Mouse (Mus musculus) embryo, embryonic 9.5 days (tissue): ENCODE measurements around the gene Fen1.

Source experiments
- DNase-seq: peaks from one replicate; pipeline ENCODE4 v3.0.0-alpha.2; 2017; ENCODE audit errors: extremely low spot score

Gene Fen1

DNA sequence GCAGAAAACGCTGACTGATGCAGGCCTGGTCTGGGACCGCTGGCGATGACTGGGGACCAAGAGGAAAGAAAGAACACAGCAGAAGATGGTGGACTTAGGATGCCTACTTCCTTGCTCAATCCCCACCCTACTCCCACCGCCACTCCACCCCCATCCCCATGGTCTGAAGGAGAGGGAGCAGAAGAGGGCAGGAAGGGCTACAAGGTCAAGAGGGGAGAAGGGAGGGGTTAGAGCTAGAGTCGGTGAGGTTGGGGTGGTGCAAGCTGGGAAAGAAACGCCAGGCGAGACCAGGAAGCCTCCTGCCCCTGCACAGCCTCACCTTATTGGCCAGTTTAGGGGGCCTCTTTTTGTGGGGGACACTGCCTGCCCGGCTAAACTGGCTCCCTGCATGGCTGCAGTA lies 12.1 kb upstream of the Fen1 start:
- DNase-seq, result no peak

DNA sequence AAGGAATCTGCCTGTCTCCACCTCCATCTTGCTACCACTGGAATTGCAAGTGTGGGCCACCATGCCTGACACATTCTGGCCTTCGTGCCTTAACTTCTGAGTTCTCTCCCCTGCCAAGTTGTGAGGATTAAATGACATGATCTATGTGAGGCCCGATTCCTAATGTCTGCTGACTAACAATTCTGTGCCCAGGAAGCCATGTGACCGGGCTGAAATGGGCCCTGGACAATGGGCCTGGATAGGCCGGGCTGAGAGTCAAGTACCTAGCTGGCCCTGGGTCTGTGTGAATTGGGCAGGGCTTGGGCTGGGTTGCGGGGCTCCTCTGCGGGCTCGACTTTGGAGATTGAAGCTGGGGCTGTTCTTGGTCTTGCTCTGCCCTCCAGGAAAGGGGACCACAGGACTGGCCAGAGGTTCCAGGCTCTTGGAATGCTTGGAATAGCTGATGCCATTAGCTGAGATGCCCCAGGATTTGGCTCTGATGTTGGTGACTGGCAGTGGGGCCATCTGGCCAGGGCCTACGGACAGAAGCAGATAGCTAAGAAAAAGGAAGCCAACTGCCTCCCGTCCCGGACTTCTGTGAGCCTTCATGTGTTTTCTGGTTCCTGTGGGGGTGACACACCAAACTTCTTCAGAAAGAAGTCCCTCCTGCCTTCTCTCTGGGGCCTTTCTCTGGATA lies 10.0 kb upstream of the Fen1 start:
- no peak for DNase-seq

DNA sequence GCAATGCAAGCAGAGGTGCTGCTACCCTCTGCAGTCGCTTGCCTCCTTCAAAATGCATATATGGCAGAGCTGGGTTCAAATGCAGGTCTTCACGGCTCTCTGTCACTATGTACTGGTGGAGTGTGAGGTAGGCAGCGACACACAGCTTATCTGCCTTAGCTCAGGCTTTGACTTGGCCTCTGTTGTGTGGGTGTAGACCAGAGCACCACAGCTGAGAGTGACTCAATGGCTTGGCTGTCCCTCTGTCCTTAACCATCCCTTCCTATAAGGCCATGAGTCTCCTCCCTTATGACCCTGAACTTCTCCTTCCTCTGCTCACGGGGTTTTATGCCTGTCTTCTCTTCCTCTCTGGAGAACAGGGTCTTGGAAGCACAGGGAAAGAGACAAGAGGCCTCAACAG lies 6.9 kb upstream of the Fen1 start:
- no peak for DNase-seq

DNA sequence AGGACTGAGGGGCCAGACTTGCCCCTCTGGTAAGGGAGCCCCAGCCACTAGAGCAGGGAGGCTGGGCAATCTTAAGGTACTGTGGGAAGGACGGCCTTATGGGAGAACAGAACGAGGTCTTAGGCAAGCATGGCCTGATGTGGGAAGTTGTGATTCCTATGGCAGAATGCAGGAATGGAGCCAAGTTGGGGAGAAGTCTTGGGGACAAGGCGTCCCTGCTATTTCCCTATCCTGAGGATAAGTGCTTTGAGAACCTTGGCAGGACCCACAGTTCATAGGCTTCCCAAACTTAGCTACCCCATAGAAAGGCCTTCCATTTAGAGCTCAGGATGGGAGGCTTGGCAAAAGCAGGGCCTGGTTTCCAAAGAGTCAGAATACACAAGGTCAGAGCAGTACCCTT lies 4.9 kb upstream of the Fen1 start:
- no peak for DNase-seq

DNA sequence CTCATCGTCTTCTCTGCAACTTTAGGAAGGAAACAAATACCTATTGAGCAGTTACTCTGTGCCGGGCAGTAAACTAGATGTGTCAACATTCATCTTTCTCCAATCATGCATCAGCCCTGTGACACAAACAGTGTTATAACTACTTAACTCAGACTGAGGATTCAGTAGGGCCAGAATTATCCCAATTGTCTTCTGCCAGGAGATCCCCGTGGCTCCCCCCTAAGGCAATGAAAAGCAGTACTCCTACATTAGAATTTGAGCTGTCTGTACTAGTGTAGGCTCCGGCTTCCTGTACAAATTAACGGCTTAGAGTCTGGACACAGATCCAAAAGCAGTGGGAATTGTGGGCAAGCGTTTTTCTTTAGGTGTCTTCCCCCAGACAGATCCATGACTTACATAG lies 1.1 kb upstream of the Fen1 start:
- no peak for DNase-seq

DNA sequence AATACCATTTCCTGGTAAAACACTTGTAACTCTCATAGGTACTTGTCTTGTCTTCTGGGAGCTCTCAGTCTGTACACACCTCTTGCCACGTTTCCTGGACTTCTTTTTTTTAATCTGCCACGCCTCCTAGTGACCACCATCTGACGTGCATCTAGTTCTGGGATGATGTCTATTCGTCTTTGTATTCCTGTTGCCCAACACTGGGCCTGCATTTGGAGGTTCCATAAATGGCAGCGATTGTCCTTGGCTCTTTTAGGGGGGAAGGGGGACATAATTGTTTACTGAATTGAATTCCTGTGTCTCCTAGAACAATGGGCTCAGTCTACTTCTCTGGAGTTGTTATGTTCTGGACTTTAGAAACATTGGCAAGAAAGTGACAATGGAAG lies 640 bp upstream of the Fen1 start:
- peak; percentile 57 for DNase-seq

DNA sequence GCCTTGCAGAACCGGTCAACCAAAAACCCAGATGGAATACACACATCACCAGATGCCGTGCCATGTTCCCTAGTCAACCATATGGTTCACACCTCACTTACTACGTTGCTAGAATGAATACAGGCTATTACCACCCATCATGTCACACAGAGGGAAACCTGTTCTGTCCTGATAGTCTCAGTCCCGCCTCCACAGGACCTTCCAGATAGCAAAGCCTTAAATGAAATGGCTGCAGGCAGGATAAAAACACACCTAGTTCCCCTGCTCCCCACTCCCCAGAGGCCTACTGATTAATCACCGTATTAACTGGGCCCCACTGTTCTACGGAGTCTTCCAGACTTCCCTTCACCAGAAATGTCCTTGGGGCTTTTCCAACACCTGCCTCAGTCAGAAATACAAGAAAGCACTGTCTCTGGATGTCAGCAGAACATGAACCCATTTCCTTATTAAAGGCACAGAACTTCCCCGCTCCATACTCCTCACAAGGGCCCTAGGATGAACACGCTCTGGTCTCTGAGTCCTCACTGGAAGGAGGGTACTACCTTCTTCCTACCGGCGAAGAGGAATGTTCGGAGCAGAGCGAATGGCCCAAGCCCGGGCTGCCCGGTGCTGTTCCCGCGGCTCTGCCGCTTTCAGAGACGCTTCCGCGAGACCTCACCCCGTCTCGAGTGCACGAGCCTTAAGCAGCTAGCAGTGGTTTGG lies 672 bp downstream of the Fen1 start:
- no peak for DNase-seq

DNA sequence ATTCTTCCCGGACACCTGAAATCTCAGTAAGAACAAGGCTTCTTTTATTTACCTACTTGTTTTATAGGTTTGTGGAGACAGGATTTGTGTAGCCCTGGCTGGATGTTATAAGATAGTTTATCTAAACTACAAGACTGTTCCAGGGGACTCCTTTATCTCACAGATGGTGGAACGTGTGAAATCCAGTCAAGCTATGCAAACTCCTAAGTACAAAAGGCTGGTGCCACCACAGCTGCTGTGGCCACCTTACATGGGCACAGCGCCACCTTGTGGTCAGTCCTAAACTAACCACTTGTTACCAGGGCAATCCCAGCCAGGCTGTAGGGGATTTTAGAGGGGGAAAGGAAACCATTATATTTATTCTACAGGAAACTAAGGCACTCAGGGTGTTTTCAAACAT lies 5.2 kb downstream of the Fen1 start:
- DNase-seq, result peak; percentile 75

DNA sequence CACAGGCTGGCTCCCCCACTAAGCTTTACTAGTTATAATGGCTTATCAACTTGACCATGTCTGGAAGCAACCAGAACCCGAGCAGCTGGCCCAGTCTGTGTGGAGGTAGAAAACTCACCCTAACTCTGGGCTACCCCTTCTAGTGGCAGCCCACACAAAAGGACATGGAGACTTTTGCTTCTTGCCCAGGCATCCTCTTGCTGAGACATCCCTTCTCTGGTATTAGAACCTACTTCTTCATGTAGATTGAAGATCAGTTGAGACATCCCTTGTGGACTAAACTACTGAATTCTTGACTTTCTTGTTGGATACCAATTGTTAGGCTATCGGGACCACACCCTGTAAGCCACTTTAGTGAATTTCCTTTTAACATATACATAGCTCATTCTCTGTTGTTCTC lies 5.7 kb downstream of the Fen1 start:
- no peak for DNase-seq

DNA sequence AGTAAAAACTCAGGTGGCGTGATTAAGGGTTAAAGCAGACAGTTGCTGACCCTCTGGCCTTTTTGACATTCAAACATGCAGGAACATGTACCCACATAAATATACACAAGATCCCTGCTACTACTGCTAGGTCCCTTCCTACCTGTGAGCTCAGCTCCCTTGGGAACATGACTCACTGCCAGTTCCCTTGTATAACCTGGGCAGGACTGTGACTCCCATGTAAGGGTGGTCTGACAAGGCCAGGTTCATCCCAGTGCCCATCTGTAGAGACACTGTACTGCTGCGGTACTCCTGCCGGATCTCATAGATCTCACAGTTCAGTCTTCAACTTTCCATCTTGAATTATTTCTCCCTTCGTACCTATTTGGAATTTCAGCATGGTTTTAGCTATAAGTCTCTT lies 6.8 kb downstream of the Fen1 start:
- no peak for DNase-seq

DNA sequence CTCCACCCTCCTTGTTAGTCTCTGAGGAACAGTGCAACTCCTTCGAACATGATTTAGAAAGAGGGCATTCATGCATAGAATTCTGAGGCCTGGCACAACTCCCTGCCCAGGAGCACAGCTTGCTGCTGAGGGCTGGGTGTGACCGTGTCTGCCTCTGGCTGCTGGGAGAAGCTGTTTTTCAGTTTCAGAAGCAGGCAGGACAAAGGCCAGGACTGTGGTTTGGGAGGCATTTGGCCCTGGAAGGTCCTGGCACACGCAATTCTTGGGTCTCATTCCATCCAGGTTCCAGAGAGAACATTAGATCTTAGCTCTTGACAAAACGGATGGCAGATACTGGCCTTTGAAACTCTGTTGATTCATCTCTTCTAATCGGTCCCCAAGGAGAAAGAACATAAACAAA lies 8.7 kb downstream of the Fen1 start:
- no peak for DNase-seq

DNA sequence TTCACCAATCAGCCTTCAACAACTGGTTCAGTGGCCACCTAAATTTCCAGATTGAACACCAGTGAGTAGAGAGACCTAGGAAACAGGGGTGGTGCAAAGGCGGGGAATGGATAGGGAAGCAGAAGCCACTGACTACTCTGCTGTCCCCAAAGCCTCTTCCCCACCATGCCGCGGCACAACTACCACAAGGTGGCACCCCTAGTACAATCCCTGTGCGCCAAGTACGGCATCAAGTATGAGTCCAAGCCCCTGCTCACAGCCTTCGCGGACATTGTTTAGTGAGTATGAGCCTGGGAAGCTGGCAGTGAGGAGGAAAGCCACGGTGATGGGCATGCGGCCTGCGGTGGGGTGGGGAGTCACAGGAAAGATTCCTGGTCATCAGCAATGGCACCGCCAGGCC lies 9.6 kb downstream of the Fen1 start:
- no peak for DNase-seq

DNA sequence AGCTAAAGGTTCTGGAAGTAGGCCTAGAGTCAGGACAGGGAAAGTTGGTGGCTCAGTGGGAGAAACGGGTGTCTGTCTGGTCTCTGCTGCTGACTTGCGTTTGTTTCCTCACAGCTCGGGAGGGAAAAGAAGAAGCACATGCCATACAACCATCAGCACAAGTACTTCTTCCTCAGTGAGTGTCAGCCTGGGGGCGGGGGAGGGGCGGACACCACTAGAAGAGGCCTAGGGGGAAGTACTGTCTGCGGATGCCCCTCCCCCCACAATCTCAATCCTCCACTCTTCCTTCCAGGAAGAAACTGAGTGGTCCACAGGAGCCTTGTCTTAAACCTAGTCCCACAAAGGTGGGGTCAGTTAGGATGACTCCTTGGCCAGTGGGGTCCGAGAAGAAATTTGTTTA lies 12.6 kb downstream of the Fen1 start:
- DNase-seq, result no peak

DNA sequence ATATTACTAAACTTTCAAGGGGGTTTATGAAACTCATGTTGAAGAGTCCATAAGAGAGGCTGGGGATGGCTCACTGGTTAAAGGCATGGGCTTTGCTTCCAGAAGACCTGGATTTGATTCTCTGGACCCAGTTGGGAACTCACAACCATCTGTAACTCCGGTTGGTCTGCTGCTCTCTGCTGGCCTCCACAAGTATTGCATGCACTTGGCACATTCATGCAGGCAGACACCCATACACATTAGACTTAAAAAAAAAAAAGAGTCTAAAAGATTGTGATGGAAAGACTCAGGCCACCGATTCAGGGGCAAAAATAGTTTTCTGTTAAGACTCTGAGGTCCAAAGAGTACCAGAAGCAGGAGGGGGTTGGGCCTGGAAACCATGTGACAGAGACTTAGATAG lies 13.2 kb downstream of the Fen1 start:
- peak; percentile 68 for DNase-seq

DNA sequence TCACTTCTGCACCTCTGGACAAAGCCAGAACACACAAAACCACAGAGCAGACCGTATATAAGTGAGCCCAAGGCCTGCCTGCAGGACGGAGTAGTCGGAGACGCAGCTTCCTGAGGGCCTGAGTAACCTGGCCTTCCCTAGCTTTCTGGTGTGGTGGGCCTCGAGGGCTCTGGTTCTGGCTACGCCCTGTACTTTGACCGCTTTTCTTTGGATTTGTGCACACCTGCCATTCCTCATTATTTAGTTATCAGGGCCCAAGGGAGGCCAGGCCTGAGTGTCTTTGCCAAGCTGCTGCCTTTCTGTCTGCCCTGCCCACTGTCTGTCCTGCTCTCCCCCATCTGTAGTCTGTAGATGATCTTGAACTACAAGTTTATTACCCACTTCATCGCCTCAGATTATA lies 14.0 kb downstream of the Fen1 start:
- no peak for DNase-seq

DNA sequence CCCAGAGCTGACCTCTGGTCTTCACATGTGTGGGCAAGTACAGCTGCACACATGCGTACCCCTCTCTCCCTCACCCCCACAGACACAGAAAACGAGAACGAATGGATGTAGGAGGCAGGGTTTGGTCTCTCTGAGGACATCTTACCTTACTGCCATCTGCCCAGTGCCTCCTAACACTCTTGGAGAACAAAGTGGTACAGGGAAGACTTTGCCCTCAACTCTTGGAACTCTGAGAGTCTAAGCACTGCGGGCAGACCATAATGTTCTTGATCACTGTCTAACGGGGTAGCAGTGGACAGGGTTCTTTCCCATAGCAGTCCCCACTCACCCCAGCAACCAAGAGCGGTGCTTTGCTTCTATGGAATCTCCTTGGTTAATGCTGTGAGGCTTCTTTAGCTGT lies 14.9 kb downstream of the Fen1 start:
- no peak for DNase-seq

DNA sequence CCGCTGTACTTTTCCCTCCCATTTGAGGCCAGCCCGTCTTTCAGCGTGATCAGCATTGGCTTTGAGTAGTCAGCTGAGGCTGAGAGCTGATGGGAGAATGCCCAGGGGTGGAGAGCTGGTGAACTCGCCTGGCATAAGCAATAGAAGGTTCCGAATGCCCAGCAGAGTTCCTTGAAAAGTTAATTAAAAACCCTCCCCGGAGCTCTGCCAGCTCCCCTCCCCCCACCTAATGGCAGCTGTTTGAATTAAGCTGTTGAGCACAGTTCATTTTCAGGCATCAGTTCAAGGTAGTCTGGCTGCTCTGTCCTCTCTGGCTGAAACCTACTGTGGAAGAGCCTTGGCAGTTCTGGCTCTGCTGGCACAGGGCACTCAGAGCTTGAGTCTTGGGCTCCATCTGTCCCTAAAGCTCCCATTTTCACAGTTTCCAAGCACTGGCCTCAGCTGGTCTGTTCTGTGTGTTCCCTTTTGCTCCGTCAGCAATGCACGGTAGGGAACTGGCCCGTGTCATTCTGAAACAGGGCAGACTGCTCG lies 15.6 kb downstream of the Fen1 start:
- DNase-seq, result no peak

DNA sequence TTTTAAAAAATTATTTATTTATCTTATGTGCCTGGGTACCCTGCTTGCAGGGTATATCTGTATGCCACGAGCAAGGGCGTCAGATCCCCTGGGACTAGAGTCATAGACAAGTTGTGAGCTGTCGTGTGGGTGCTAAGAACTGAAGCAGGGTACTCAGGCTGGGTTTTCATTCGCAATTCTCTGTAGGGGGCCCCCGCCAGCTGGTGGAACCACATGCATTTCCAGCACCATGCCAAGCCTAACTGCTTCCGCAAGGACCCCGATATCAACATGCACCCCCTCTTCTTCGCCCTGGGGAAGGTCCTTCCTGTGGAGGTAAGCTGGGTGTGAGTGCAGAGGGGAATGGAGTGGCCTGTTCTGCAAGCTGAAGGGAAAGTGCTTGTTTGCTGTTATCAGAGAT lies 17.4 kb downstream of the Fen1 start:
- DNase-seq, result no peak

DNA sequence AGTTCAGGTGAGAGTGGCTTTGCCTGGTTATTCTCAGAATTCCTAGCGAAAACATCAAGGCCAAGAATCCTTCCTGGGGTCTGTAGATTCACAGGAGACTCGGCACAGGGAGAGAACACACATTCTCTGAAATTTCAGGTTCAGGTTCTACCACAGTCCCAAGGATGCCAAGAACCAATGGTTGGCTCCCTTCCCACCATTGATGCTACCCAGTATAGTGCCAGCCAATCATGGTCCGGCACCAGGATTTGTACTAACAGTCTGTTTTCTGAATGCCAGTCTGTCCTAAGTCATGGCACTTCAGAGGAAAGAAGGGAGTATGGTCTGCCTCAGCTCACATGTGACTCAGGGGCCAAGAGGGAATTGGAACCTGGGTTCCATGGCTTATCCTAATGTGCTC lies 18.1 kb downstream of the Fen1 start:
- DNase-seq, result no peak

DNA sequence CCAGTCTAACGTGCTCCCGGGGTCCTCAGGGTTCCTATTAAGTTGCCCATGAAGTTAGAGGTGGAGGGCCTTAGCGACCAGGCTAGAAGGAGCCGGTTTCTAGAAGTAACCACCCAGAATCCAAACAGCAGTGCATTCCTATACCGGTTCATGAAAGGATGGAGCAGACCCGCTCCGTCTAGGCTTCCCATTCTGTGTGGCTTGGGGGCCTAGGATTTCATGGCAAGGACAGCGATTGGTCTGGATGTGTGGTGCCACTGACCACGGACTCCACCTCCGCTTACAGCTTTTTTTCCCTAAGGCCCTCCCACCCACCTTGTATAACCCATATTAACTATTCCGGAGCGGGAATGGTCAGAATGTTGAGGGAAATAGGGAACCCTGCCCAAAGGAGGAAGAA lies 19.9 kb downstream of the Fen1 start:
- peak; percentile 28 for DNase-seq

DNA sequence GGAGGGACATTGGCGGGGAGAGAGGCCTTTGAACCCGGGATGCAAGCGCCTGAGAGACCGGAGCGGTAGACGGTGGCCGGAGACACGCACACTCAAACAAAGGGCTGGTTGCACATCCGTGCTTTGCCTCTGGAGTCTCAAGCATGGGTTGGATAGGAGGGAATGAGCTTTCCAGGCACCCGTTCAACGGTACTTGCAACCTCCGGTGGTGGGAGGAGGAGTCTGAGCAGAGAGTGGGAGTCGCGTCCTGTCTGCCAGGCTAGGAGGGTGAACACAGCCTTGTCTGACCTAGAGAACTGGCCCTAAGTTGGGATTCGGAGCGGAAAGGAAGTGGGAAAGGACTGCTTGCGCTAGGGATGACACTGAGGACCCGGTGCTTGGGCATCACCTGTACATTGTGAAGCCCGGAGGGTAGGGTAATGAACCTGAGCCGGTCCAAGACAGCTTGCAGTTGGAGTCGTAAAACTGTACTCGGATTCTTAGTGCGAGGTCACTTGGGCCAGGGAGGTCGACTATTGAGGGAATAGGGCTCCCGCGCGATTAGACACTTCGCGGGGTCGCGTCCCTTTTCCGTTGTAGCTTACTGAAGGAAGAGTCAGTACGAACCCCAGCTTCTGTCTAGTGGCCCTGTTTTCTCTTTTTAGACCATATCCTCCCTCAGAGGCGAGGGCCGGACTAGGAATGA lies 20.5 kb downstream of the Fen1 start:
- DNase-seq, result peak; percentile 80

DNA sequence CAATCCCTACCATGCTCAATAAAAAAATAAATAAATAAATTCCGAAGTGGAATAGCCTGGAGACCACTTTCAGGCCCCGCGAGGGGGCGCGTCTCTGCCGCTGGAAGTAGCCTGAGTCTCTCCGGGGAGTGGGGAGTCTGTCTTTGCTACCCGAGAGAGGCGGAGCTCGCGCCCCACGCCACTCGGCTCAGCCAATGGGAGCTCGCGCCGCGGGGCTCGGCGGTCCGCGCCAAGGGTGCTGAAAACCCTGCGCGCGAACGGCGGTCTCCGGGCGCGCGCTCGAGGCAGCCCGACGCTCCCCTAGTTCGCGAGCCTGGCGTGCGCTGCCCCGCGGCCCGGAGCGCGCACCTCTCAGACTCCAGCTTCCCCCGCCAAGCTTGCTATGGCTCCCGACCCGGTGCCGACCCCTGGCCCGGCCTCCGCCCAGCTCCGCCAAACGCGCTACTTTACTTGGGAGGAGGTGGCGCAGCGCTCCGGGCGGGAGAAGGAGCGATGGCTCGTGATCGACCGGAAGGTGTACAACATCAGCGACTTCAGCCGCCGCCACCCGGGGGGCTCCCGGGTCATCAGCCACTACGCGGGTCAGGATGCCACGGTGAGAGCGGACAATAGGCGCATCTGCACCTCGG lies 21.2 kb downstream of the Fen1 start, which contains the start of gene Fads1:
Fads1 (plus strand) TSS at position 219 of the 629 bp plus-strand sequence.
- peak; percentile 93 for DNase-seq

DNA sequence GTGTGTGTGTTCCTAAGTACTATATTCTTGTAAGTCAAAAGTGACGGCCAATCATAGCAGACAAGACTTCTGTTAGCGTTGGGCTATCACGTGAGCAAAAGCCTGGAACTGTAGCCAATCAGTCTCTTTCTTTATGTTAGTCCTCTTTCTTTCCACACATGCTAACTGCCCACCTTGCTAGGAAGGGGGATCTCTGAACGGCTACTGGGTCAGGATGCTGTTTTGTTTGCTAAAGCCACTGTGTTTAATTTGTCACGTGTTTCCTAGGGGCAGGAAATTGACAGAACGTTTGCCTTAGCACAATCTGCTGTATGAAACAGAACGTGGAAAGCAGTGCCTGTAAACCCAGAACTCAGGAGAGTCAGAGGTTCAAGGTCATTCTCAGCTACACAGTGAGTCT lies 21.8 kb downstream of the Fen1 start:
- DNase-seq, result no peak
